In genomic region chr3:87376195-87377165, GRCm38 (mm10) we compare ENCODE assay signal across 12 mouse cellular contexts. TPM values are rescaled to one million over a fixed set of nuclear protein-coding genes. Genes with fewer than 3 reads are reported as not detected.
DNase-seq lines count a peak whose midpoint lies in the region; ATAC-seq and TF ChIP-seq lines count a peak whose summit lies in the region.
"Had no signal": no experiment of that assay in that cellular context is flagged by ENCODE, and none has a peak within 500 bp of the region (broad histone marks: within the 10 kb centered on the region; RNA-seq: fewer than 3 reads in every experiment).

Gene Fcrl1 (plus strand): TSS chr3:87376387.

- no peaks in the 10 kb centered on the region for H3K36me3 ChIP-seq in heart, embryonic 10.5 days
- H3K36me3 ChIP-seq in E14TG2a.4 (ENCODE audit: insufficient read depth, low read length) = no peaks in the 10 kb centered on the region
- H3K36me3 ChIP-seq: embryonic facial prominence, embryonic 12.5 days; limb, embryonic 13.5 days had no signal

- ATAC-seq in megakaryocyte-erythroid progenitor cell, adult 5-6 weeks (replicated peaks; ENCODE audit: low FRiP score, low TSS enrichment, poor library complexity, severe bottlenecking) = no peak

- WGBS in heart, embryonic 10.5 days = 78% methylated on average over 18 of the region's 18 CpGs

- H3K27me3 ChIP-seq in heart, embryonic 10.5 days (ENCODE audit: insufficient read depth, poor library complexity, severe bottlenecking) = no peaks in the 10 kb centered on the region
- no peaks in the 10 kb centered on the region for H3K27me3 ChIP-seq in E14TG2a.4 (ENCODE audit: insufficient read depth, low read length)
- H3K27me3 ChIP-seq: embryonic facial prominence, embryonic 12.5 days; limb, embryonic 13.5 days had no signal

- H3K4me3 ChIP-seq in heart, embryonic 10.5 days = no peak within 1 kb of the TSS
- H3K4me3 ChIP-seq in E14TG2a.4 (replicated peaks; ENCODE audit: low read length) = 0 out of 2 replicates have a peak within 1 kb of the TSS, but pooled peaks have one; percentile 20
- H3K4me3 ChIP-seq: embryonic facial prominence, embryonic 12.5 days; layer of hippocampus, adult 2 months; limb, embryonic 13.5 days had no signal

- no peak for TF ChIP-seq CTCF in E14TG2a.4 (conservative IDR thresholded peaks at IDR 0.05; ENCODE audit: low read length)

- DNase-seq in heart, embryonic 10.5 days (ENCODE audit: low spot score) = peak; percentile 50
- DNase-seq in heart, postnatal 10 days = no peak
- peak; percentile 1 for DNase-seq in c-Kit-positive CD71-positive TER-119-positive erythroid progenitor cells, embryonic 14.5 days (ENCODE audit: low spot score)
- peak; percentile 32 for DNase-seq in naive thymus-derived CD4-positive, alpha-beta T cell, adult 2 months (ENCODE audit: low read depth)
- DNase-seq in cerebellum, postnatal 10 days = no peak
- no peak for DNase-seq in kidney, postnatal 10 days

- H3K27ac ChIP-seq in heart, embryonic 10.5 days = no peak within 1 kb of the TSS
- H3K27ac ChIP-seq: embryonic facial prominence, embryonic 12.5 days; layer of hippocampus, adult 2 months; limb, embryonic 13.5 days had no signal

- H3K9me3 ChIP-seq in heart, embryonic 10.5 days = no peaks in the 10 kb centered on the region
- no peaks in the 10 kb centered on the region for H3K9me3 ChIP-seq in E14TG2a.4 (ENCODE audit: low read length)
- H3K9me3 ChIP-seq: embryonic facial prominence, embryonic 12.5 days; limb, embryonic 13.5 days had no signal

- H3K4me1 ChIP-seq in heart, embryonic 10.5 days = 0 out of 2 replicates have a peak, but pooled peaks cover 5% of the 10 kb centered on the region
- peaks cover 16% of the 10 kb centered on the region for H3K4me1 ChIP-seq in E14TG2a.4 (replicated peaks; ENCODE audit: low read depth, low read length)

- intact Hi-C loops in heart, postnatal 10 days (cut with DNase I) = no loop called here

RNA-seq across cellular contexts. Expression of gene Fcrl1, which starts in this region (rescaled TPM):
- not detected in 2 replicates for polyA plus RNA-seq in heart, embryonic 10.5 days (2016; fragmentation: Nextera tagmentation; extraction: Ambion mirVana)
- total RNA-seq in heart, postnatal 10 days (2021) = under 1 TPM in 1 of 2 experiments, not detected in 1; 0.32 TPM
- 0.35 and 2.3 TPM in 2 replicates for total RNA-seq in megakaryocyte-erythroid progenitor cell, adult 5-6 weeks (2014; fragmentation: Nextera tagmentation)
- total RNA-seq in megakaryocyte-erythroid progenitor cell, adult 5-6 weeks (2017) = not detected in 2 replicates
- polyA plus RNA-seq: neural tube, embryonic 11.5 days had no signal

Comparison
In these comparisons a context has a peak if more than half of its experiments do, and no peak if none do; other contexts are left out.
1. Peak in DNase-seq in heart, embryonic 10.5 days; RNA of the gene not detected or under 1 TPM.
2. DNase-seq: peak in c-Kit-positive CD71-positive TER-119-positive erythroid progenitor cells, embryonic 14.5 days (single experiment) and naive thymus-derived CD4-positive, alpha-beta T cell, adult 2 months (single experiment); none in heart, postnatal 10 days (0 of 2), cerebellum, postnatal 10 days (0 of 2) and kidney, postnatal 10 days (single experiment).